Mouse (Mus musculus) cerebellum, postnatal 25 days (tissue): ENCODE results near the gene Clint1.
A peak's percentile ranks its signal among the peaks of the same experiment; 100 is the strongest.

Experiments used
- DNase-seq, 2 experiments: peaks; one replicate each; pipeline ENCODE4 v3.0.0; 2021; ENCODE audit warnings: mixed read lengths in 2 of 2

The Clint1 gene

DNA sequence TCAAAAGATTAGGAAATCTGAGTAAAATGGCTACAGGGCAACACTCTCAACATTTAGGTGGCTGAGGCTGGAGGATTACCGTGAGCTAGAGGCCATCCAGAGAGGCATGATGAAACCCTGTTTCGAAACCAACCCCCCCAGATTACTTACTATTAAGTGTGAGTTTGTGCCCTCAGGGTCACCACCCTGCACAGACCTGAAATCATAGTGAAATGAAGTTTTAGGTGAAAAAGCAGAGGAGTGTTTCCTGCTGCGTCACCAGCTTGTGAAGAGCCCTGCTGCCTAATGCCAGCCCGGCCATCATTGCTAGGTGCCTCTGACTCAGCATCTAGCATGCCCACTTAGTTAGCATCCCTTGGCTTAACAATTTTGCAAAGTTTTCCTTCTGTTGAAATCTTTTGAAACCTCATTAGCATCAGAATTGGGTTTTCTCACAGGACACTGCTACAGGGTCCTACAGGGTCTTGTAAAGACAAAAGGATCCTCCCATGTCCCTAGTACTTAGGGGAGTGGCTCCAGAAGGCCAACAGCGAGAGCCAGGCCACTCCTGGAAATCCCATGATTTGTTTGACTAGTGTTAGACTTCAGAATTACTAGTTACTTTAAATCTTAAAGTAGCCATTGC is 33.9 kb downstream of the Clint1 start:
- DNase-seq = no peak

DNA sequence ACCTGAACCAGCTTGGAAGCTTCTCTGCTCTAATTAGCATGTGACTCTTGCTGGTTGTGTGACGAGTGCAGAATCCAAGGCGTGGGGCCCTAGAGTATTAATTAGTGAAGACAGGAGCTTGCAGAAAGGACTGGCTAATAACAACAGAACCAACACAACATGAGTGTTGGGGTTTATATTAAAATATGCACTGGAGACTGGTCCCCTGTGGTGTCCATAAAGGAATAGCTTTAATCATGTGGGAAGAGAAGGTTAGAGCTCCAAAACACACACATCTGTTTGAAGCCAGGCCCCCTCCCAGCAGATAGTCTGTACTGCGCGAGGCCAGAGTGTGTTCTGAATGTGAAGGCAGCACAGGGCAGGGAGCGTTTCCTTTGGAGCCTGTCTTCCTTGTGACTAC is 34.7 kb downstream of the Clint1 start:
- DNase-seq = no peak

DNA sequence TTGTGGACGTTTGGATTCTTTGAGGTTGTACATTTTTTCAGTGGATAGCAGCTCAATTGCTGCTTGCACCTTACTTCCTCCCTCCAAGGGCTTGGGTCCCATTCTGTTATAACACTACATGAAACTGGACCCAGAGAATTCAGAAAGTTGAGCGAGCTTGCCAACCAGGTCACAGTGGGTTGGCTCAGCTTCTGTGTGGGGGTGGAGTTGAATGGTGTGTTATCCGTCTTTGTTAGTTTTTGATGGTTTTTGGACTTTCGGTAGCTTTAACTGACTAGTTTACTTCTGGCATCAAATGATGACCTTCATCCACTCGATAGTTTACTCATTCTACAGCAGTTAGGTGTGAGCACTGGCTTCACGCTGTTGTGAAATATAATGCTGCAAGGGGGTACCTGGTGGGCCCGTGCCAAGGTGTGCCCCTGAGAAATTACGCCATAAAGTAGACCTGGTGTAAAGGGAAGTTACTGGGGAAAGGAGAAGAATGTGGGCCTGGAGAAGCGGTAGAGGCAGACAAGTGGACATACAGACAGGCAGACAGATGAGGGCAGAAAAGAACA is 36.7 kb downstream of the Clint1 start:
- DNase-seq = no peak

DNA sequence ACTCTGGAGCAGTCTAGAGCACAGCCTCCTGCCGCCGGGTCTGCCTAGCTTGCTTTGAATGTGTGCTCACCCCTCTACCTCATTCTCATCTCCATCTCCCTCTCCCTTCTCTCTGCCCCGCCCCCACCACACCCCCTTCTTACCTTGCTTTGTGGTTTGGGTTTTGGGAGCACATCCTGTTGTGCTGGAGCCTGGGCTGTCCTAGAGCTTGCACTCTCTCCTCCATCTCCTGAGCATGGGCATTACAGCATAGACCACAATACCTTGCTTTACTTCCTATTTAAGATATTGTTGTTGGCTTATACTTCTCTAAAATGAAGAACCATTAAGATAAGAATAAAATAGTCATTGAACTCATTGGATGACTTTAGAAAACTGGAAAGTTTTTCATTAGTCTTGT is 38.1 kb downstream of the Clint1 start:
- DNase-seq = no peak

DNA sequence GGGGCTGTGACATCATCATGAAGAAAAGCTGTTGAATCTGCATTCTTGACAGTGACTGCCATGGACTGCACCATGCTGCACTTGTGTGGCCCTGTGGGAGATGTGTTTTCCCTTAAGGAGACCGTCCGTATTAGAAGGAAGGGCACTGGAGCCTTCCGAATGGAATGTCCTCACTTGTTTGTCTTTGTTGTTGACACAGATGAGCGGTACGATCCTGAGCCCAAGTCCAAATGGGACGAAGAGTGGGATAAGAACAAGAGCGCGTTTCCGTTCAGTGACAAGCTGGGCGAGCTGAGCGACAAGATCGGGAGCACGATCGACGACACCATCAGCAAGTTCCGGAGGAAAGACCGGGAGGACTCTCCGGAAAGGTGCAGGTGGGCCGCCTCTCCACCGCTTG is 38.6 kb downstream of the Clint1 start:
- no peak for DNase-seq

DNA sequence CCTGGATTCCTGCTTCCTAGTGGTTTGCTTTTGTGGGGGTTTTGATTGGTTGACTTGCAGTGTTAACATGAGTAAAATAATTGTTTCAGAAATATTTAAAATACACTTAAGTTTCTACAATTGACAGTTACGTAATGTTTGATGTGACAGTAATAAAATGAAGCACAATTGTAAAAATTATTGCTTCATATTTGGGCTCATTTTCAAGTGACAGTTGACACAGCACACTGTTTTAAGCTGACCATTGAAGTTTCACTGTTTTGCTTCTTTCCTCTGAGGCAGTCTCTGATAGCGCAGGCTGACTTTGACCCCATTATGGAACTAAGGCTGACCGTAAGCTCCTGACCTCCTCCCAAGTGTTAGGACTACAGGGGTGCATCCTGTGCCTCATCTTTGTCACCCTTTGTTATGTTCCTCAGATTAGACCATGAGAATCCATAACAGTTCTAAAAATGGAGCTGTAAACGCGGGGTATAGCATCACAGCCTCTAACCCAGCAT is 41.1 kb downstream of the Clint1 start:
- DNase-seq = no peak

DNA sequence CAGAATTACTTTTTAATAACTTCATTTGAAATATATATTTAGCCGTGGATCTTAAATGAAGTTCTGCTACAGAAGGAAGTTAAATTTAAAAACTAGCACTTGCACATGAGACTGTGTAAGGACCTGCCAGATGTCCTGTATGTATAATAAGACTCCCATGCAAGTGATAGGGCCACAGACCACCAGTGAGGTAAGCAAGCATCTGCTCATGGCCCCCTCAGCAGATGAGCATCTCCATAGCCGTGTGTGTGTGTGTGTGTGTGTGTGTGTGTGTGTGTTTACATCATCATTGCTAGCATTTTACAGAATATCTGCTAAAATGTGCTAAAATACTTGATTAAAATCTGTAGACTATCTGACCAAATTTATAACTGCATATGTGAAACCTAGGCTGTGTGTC is 45.5 kb downstream of the Clint1 start:
- no peak for DNase-seq

DNA sequence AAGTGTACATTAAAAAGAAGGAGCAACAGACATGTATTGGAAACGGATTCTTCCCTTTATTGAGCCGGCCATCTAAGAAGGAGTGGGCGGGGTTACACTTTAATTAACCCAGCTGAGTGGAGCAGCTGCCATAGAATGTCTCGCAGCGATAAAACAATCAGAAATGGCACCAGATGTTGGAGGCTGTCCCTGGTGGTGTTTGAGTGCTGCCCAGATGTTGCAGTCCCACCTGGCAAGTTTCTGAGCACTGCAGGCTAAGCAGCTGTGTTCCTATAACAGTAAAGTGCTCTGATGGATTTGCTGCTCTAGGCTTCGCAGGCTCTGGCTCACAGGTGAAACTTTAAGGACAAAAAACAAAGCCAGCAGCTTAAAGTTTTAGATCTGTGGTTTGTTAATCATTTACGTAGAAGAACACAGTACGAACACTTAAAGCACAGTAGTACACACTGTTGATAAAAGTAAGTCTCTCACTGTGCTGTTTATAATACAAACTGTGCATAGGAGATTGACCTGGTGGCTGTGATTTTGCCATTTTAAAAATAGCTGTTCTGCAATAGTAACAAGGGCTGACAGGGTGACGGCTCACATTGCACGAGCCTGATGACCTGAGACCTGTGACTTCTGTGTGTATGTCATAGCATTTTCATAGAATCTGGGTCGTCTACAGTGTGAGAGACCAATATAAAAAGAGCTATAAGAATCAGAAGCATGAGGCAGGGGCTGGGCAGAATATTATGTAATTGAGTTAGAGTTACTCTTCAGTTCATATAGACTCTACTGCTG is 48.6 kb downstream of the Clint1 start:
- no peak for DNase-seq

DNA sequence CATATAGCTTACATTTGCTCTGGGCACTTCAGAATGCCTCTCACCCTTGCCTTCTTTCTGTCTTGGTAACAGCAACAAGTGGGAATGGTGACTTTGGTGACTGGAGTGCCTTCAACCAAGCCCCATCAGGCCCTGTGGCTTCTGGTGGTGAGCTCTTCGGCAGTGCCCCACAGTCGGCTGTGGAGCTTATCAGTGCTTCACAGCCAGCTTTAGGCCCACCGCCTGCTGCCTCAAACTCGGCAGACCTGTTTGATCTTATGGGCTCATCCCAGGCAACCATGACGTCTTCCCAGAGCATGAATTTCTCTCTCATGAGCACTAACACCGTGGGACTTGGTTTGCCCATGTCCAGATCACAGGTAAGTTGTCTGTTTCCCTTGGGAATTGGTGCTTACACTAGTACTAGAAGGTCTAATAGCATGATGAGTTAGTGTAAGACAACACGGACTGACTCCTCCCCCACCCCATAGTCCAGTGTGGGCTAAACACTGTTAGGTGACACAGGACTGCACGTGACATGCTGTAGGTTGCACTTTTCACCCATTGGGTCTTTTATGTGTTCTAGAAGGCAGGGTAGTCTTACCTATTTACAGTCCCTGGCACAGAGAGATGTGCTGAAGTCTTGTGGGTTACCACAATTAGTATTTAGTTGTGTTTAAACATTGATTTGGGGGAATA is 54.4 kb downstream of the Clint1 start:
- no peak for DNase-seq

DNA sequence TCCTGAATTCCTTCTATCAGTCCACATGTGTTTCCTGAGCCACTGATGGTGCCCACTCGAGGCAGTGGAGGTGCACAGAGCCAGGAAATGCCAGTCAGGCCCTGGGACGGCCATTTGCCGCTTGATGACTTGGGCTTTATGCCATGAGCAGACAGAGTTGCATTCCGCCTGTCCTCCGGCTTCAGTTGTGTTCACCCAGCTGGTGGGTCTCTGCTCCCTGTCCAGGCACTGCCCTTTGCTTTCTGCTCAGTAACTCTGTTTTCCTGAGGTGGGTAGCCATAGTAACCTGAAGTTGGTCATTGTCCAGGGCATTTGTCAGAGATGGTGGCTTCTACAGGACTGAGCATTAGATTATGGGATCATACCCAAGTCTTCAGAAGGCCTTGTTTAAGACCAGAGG is 55.5 kb downstream of the Clint1 start:
- DNase-seq = no peak

DNA sequence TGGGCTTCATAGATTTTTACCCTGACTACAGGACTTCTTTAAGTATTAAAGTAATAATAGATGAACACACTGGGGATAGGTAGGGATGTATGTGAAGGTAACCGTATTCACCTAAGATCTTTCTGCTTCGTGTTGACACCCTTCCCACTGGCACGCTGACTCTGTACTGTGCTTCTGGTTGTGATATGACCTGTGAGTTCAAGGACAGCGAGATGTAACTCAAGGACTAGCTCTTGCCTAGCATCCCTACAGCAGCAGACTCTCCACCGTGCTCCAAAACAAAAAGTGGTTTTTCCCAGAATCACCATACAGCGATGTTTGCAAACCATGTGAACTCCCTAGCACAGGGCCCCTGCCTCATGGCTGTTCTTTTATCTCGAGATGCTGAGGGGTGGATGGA is 56.2 kb downstream of the Clint1 start:
- DNase-seq = no peak

DNA sequence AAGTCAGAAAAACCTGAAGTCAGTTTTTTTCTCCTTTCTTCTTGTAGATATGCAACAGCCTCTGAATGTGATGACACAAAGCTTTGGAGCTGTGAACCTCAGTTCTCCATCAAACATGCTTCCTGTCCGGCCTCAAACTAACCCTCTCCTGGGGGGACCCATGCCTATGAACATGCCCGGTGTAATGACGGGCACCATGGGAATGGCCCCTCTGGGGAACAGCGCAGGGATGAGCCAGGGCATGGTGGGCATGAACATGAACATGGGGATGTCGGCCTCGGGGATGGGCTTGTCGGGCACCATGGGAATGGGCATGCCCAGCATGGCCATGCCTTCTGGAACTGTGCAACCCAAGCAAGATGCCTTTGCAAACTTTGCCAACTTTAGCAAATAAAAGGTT is 57.0 kb downstream of the Clint1 start:
- DNase-seq = no peak

DNA sequence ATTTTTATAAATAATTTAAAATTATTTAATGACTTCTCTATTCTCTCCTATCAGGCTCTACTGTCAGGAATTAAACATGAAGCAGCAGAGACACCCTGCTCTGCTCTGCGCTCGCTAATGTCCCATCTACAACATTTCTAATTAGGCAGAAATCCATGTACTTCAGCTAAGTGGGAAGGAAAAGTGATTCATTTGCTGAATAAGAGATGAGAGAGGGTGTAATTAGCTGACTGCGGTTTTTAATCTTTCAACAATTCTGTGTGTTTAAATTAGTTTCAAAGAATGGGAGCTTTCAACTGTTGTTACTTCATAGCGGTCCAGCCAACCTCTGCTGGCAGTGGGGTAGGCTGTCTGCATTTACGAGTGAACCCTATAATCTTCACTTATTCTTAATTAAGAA is 58.9 kb downstream of the Clint1 start:
- no peak for DNase-seq

DNA sequence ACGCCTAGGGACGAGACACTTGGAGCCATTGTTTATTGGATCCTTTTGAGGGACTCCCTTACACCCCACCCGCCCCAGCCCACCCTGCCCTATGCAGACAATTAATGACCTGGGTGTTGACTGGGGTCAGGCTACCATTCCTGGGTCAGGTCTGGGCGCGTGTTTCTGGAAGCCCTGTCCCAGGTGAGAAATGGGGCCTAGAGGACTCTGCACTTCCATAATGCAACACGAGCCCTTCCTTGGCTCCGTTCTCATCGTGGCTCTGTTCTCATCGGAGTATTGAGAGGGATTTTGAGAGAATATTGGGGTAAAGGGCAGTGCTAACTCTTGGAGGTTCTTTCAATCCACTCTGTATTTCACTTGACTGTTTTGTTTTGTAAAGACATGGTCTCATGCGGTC is 64.3 kb downstream of the Clint1 start:
- no peak for DNase-seq

DNA sequence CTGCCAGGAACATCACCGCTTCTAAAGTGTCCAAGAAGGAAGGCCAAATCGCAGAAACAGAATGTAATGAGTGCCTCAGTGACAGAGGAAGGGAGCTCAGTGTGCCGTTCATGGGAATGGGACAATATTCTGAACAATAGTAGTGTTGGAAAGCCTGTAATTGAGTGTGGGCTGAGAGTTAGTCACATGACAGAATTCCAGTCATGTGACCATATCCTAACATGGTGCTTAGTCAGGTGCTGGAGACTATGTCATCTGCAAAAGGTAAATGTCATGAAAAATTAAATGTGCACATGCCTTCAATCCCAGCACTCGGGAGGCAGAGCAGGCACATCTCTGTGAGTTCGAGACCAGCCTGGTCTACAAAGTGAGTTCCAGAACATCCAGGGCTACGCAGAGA is 66.2 kb downstream of the Clint1 start:
- no peak for DNase-seq

DNA sequence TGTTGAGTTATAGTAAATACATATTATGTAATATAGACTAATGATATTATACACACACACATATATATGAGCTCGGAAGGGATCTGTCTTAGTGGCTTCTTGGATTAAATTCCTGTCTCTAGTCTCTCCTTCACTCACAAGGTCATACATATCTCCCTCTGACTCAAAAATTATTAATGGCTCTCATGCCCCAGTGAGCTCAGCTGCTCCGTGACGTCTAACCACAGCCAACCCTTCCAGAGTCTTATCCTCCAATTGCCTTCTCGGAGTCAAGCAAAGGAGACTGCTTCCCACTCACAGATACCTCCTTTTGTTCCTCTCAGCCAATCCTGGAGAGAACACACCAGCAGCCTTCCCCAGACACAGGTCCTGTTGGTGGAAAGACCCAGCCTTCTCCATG is 67.0 kb downstream of the Clint1 start:
- DNase-seq = no peak

DNA sequence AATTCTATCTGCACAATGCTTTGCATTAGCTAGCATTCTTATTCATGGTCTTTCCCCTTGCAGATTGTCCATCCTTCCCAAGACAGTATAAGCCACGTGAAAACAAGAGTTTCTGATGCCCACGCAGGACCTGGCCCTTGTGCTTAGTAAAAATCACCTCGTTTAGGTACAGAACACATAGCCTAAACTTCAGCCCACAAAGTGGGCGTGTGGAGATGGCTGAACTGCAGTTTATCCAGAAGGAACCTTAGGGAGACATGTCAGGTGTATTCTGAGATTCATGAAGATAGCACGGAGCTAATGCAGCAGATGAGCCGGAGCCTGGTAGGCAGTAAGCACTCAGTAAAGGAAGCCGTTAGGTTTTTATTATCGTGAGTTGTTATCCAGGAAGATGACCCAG is 69.2 kb downstream of the Clint1 start:
- DNase-seq = no peak

DNA sequence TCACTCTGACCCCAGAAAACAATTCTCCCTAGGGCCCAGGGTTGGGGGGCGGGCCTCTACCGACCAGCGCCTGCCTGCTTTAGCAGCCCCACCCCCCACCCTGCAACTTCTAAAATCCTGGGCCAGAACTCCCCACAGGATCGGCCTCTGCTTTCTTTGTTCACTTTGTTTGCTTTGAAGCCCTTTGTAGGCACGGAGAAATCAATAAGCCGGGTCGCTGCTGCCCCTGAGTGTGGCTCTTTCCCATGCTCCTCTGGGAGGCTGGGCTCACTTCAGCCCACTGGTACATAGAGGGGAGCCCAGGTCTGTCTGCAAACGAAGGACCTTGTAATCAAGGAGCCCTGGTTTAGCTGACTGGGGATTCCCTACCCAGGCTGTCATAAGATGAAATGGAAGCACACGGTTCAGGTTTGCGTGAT is 69.6 kb downstream of the Clint1 start:
- DNase-seq = no peak

DNA sequence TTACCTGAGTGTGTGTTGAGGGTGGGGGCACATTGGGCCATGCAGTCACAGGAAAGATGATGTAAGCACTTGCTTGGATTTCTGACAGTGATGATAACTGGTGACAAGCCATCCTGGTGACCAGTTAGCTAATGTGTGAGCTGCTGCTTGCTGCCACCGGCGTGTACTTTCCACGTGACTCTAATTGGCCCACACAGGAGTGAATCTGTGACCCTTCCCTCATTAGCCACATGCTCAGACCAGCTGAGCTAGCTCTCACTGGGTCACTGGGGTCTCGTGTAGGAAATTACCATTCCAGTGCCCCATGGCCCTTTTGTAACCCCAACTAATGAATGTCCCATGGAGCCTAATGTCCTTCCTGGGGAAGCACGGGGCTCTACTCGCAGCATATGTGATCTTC is 73.6 kb downstream of the Clint1 start:
- no peak for DNase-seq

DNA sequence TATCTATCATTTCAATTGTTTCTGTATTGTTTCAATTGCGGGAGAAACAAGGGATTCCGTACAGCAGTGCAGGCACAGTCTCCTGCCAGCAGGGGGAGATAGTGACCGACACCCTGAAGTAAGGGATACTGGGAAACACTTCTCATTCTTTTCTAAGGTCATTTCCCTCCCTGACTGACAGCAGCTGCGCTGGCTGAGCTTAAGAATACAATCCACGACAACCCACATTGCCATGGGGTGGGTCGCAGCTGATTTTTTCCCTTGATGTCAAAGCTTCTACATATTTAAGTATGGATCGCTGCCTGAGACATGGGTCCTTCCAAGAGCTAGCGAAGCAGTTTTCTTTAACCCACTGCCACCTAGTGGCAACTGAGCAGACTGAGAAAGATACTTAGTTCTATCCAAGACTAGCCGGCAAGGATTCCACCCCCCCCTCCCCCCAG is 74.8 kb downstream of the Clint1 start:
- DNase-seq = peak; percentile 82 to 84

DNA sequence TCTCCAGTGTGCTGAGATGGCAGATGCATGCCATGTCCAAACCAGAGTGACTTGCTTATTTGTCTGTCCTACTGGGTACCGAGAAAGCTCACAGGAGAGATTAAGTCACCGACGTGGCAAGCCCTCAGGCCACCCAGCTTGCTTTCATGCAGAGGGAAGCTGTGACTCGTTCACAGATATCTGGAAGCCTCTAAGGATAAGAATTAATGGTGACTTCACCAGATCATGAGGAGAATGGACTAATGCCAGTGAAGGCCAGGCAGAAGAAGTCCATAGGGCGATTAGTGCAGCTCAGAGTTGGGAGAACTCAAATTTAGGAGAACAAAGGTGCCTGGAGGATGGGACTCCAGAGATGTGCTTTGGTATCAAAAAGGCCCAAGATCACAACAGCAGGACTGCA is 75.6 kb downstream of the Clint1 start:
- no peak for DNase-seq

DNA sequence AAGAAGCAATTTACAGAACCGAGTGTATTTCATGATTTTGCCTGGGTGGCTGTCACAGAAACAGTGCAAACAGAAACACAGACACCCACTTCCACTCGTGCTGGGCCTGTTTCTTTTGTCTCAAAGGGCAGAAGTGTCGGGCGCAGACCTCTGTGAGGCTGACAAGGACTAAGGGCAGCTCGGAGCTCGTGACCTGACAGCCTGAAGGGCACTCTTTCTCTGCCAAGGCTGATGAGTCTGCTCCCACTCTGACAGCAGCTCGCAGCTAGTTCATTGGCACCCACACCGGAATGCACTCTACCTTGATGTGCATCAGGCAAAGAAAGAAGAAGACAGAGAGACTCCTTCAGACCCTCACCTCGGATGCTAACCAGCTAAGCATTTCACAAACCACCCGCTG is 77.7 kb downstream of the Clint1 start:
- DNase-seq = no peak

DNA sequence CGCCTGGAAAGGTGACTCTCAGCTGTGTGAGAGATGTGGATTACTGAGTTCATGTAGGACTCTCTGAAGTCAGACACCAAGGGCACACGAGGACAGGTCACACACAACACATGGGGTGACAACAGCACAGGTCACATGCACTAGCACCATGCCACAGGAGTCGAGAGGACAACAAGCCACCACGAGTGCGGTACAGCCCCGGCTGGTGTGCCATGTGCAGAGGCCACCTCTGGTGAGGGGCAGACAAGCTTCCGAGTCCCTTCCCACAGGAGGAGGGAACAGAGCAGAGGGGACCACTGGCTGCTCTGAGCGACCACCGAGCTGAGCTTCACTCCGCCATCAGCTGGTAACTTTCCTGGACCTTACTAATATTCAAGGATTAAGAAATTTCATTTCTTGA is 80.9 kb downstream of the Clint1 start:
- no peak for DNase-seq

DNA sequence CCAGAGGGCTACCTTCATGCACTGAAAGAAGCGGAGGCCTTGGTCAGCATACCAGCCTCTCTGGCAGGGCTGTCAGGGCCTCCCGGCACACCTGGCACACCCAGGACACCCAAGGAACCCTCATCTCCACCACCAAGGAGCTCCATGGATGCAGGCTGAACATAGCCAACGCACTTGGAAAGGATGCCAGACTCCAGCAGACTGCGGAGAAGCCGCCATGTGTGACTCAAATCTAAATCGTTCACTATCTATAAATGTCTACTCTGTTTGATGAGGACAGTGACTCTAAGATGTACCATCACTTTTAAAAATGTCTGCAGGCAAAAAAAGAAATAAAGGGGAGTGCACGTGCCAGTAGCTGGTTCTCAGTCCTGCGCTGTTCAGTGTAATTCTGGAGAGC is 85.6 kb downstream of the Clint1 start:
- no peak for DNase-seq
